Mouse (Mus musculus) left cerebral cortex, postnatal 14 days (tissue): ENCODE data around the gene Pmf1. TPM values are rescaled to one million over a fixed set of nuclear protein-coding genes. Genes with fewer than 3 reads are reported as not detected.

ENCODE experiments used
- DNase-seq, 2 experiments: peaks; one replicate each; pipeline ENCODE4 v3.0.0; 2021 to 2022; ENCODE audit warnings: low spot score in 2 of 2, mixed read lengths in 1 of 2
- intact Hi-C: fragments of 180-260 bp; cut with DNase I; formaldehyde crosslinking; loops from one replicate; pipeline ENCODE4 v1.15.1; 2025
- long read RNA-seq, 2 experiments: library from polyadenylated mRNA; stranded (forward); transcript quantifications; one replicate each; pipeline ENCODE4 v2.0.0; 2021
- total RNA-seq, 2 experiments: library from RNA; stranded (reverse); gene quantifications; 2 replicates each; pipeline ENCODE4 v1.2.3; 2021

The Pmf1 gene
- 1 to 10 TPM; 5.7 to 7.8 TPM for total RNA-seq
- long read RNA-seq, experiment 1, transcript Pmf1-201 (5 exons, 1,007 nt), result major isoform, 8 of 9 reads
- long read RNA-seq, experiment 1, partial matches to known transcripts, result 0 of 9 reads
- long read RNA-seq, experiment 1, other reads (novel, unspliced or antisense), result 0 of 9 reads
- long read RNA-seq, experiment 2, partial matches to known transcripts, result 0 of 4 reads
- long read RNA-seq, experiment 2, other reads (novel, unspliced or antisense), result 2 of 4 reads

DNA sequence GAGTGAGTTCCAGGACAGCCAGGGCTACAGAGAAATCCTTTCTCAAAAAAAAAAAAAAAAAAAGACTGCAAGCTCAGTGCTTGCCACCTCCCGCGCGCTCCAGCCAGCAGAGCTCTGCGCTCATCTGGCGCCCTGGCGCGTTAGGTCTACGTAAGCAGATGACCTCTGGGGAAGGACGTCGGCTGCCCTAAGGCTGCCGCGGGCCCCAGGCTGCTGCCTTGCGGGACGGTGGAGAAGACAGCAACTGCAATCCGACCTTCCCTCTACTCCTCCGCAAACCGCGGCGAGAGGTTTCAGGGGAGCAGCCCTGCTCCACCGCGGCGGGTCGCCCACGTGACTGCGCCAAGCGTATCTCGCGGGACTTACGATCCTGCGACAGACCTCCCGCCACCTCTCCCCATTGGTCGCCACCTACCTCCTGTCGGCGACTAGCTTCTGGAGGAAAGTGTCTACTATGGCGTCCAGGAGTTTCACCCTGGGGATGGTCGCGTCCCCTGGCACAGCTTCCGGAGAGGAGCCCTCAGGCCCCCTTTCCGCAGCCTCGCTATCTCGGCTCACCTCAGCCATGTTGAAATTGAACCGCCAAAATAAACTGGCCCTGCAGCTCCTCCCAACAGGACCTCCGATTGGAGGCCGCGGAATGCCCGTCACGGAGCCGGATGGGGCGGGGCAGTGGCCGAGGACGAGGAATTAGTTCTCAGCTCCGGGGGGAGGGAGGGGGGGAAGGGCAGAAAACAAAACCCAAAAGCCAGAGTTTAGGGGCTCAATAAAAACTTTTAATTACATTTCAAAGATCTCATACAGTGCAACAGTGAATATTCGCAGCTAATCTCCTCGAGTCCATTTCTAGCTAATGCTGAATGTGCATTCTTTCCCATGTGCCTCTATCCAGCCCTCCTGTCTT lies at the start of gene Pmf1:
Gene Pmf1, minus strand, starts transcription at position 591 of the 904 bp plus-strand sequence.
- intact Hi-C loops, result loop anchor here (5.0 kb wide), 1 partner anchor 117 kb away; no protein-coding TSS in a partner anchor
- peak; percentile 89 to 93 for DNase-seq

- intact Hi-C loops, result no loop called here
- DNase-seq, result peak in 1 of 2 experiments; percentile 54
Observed at GRCm38 (mm10) chr3:88458778-88459219, 48.7 kb upstream of the Pmf1 start.

DNA sequence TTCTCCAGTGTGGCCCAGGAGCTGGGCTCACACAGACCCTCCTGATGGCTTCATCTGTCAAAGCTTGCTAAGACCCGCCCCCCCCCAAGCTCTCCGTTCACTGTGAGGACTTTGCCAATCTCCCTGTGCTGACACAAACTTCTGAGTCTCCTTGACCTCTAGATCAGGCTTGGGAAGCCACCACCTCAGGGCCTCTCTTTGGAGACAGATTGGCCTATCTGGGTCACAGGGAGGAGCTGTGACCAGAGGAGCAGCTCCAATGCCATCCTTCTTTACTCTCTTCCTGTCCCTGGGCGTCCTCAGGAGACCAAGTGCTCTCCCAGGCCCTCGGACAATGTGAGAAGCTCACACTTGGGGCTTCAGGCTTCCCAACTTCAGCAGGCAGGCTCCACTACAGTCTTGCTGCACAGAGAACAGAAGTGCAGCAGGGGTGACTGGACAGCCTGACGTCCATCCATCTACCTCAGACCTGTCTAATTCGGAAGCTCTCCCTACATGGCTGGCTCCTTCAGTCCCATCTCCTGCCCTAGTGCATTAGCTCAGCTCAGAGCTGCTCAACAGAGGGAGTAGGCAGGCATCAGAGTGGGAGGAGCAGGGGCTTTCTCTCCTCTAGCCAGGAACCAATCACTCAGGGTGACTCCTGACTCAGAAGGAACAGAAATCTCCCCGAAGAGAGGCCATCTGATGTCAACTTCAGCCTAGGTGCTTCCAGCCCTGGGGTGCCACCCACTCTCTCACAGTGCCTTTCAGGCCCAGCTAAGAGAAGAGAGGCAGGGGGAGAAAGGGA lies 46.8 kb upstream of the Pmf1 start:
- no peak for DNase-seq
- intact Hi-C loops, result no loop called here

DNA sequence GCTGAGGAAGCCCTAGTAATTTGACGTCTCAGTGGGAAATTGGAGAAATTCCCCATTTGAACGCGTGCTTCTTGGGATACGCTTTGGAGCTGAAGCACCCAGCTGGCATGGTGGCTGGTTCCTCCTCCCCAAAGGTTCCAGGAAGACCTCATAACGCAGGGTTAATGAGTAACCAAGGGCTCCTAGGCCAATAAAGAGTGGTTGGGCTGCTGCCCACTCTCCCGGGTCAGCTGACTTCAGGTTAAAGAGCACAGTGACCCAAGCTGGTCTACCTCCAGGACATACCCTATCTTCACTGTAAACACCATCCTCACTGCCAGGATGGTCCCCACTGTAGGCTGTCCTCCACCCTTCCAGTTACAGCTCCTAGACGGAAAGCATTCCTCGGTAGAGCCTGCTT lies 46.2 kb upstream of the Pmf1 start:
- intact Hi-C loops, result no loop called here
- no peak for DNase-seq

DNA sequence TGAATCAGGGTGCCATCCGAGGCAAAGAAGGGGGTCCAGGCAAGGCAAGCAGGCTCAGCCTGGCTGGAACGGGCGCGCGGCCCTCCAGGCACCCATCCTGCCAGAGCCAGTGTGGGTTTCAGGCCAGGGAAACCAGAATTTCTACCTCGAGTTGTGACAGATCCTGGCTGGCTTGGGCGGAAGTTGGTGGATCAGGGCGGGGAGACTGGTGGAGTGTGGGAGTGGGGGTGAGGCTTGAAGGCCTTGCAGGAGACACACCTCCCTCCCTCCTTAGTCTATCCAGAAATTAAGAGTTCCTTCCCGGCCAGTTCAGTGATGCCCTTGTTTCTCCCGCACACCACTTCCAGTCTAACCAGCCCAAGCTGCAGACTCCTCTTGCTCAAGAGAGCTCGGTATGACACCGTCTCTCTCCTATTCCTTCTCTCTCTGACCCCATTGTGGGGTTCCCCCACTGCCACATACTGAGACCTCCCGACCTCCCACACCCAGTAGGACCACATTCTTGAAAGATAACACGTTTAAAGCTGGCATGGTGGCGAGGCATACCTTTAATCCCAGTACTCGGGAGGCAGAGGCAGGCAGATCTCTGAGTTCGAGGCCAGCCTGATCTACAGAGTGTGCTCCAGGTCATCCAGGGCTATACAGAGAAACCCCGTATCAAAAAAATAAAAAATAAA lies 45.6 kb upstream of the Pmf1 start:
- intact Hi-C loops, result no loop called here
- DNase-seq, result no peak

DNA sequence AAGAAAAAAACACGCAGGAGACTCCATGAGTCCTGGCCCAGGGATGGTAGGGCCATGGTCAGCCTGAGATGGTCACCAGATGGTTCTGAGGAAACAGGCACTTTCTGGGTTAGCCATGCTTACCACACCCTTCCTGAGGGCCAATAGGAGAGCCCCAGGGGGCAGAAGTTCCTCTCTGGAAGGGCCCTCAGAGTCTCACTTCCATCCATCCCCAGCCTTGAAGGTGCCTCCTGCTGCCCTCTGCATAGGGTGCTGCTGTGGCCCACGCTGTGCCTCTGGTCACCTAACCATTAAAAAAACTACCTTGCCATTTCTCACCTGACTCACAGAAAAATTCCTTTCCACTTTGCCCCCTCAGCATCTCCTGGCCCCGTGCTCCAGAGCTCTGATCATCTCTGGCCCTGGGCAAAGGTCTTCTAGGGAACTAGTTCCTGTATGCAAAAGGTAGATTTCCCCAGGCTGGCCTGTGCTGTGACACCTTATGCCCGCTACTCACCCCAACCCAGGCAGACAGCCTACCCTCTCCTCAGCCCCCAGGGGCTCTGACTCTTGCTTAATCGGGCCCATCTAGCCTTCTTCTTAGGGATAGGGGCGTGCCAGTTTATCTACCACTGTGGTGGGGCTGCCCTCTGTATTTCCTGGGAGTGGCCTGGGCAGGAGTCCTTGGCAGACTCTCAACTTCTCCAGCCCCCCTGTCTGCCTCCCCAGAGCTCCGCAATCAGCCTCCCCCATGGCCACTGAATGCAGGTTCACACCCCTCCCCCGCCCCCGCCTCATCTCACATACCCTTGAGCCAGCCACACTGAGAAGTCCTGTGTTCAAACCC lies 44.8 kb upstream of the Pmf1 start:
- intact Hi-C loops, result no loop called here
- DNase-seq, result no peak

DNA sequence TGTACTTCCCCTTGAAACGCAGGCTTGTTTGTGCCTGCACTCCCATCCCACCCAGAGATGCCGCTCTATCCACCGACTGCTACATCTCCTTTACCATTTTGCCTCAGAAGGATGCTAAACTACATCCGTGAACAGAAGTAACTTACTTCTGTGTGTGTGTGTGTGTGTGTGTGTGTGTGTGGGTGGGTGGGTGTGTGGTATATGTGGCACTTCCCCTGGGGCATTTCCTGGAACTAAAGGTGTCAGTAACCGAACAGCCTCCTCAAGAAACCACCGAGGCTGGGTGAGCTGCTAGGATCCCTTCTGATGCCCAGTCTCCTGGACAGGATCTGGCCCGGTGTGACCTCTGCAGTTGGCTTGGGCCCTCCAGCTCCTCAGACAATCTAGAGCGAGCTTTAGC lies 43.9 kb upstream of the Pmf1 start:
- DNase-seq, result no peak
- intact Hi-C loops, result no loop called here

DNA sequence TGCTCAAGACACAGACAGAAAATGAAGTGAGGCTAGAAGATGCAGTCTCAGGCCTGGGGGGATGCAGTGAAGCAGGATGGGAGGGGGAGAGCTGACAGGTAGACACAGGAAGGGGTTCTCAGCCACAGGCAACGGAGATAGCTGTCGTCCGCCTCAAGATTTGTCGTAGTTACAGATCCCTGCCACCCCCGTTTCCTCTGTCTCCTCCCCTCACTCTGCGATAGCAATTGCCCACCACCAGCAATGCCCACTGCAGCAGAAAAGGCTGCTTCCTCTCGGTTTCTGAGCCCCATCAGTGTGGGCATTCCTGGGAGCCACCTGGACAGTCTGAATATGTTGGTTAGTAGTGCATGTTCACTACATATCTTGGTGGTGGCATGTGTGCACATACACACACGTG lies 43.2 kb upstream of the Pmf1 start:
- no peak for DNase-seq
- intact Hi-C loops, result no loop called here

DNA sequence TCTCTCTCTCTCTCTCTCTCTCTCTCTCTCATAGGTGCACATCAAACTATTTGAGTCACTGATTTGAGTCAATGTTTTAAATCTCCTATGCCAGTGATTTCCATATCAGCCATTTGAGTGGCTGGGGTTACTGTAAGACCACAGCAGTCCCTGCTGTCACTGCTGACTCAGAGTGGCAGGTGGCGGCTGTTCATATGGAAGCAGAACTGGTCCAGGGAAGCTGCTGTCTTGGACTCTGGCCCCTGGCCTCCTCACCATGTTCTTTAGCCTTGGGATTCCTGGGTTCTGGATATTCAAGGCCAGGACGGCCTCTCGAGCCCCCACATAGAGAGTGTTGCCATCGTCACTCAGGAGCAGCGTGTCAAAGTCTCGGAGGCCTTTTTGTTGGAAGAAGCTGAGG lies 42.6 kb upstream of the Pmf1 start:
- intact Hi-C loops, result no loop called here
- DNase-seq, result no peak

GRCm38 (mm10) chr3:88452246-88452645 lies 42.1 kb upstream of the Pmf1 start:
- intact Hi-C loops, result no loop called here
- no peak for DNase-seq

- no peak for DNase-seq
- intact Hi-C loops, result no loop called here
Observed at GRCm38 (mm10) chr3:88450379-88451131, 40.4 kb upstream of the Pmf1 start.

GRCm38 (mm10) chr3:88449395-88450023 lies 39.4 kb upstream of the Pmf1 start:
- intact Hi-C loops, result no loop called here
- no peak for DNase-seq

DNA sequence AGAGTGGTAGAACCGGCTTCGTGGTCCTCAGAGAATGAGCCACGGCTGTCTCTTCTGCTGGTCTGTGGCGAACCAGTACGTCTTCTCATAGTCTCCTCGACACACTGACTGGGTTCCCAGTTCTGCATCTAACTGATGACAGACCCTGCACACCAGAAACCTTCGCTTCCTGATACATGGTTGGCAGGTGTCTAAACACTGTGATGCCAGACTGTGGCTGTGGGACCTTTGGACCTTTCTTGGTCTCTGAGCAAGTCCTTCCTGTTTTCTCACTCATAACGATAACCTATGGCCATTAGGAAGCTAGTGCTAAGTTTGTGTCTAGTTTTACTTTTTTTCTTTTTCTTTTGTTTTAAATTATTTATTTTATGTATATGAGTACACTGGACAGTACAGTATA lies 38.3 kb upstream of the Pmf1 start:
- no peak for DNase-seq
- intact Hi-C loops, result no loop called here

DNA sequence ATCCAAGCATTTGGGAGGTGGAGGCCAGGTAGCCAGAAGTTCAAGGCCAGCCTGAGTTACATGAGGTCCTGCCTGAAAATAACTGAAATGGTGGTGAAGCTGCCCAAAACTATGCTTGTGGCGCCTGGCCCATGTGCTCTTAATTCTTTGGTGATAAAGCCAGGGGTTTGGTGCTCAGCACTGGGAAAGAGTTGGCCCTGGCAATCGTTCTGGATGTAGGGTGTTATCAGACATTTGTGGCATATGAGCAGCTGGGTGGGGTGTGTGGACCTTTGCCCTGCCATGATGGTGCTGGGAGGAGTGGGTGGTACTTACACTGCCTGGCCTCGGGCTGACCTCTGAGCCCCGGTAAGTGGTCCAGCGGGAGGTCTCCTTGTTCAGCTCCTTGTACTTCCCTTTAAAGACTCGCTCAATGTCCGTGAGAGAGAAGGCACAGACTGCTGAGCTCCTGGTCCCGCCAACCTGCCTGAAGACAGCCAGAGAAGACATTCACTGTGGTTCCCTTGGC lies 37.6 kb upstream of the Pmf1 start:
- intact Hi-C loops, result no loop called here
- DNase-seq, result no peak

GRCm38 (mm10) chr3:88446471-88447123 lies 36.5 kb upstream of the Pmf1 start:
- DNase-seq, result no peak
- intact Hi-C loops, result no loop called here

DNA sequence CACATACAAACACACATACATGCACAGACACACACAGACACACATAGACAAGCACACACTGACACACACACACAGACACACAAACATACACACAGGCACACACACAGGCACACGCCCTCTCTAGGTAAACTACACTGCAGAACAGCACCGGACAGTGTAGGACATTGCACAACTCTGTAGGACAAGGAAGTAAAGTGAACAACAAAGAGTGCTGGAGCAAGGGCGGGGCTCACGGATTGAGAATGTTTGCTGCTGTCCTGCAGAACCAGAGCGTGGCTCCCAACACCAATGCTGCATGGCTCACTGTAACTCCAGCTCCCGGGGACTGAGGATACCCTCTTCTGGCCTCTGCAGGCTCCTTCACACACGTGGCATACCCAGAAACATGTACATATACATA lies 32.8 kb upstream of the Pmf1 start:
- intact Hi-C loops, result no loop called here

GRCm38 (mm10) chr3:88442488-88442887 lies 32.4 kb upstream of the Pmf1 start:
- DNase-seq, result no peak
- intact Hi-C loops, result no loop called here

More for the DNA sequence above, 32.8 kb upstream of the Pmf1 start:
- no peak for DNase-seq
